Mouse (Mus musculus) induced T-regulatory cell, adult 2 months (primary cell): ENCODE data around the gene Olfr394.
"Not testable (repeated sequence)": the region's sequence is repeated elsewhere in the genome, so short reads cannot be mapped to it uniquely, and the experiment has no call there.

Experiments used
- DNase-seq: peaks from one replicate; pipeline ENCODE4 v3.0.0-alpha.2; 2012; ENCODE audit warnings: low read depth

Olfr394 gene

GRCm38 (mm10) chr11:73890671-73891070, at the start of gene Olfr394:
Gene Olfr394 (minus strand): TSS chr11:73890771.
- DNase-seq = no peak

- no peak for DNase-seq
These were observed 45.8 kb upstream of the Olfr394 start, which contains the start of gene Olfr23 for GRCm38 (mm10) chr11:73936377-73936776. Gene Olfr23 (plus strand): TSS chr11:73936677.

- not testable (repeated sequence) for DNase-seq
These were observed 18.6 kb upstream of the Olfr394 start, which contains the start of gene Olfr395 for GRCm38 (mm10) chr11:73909199-73909598. Gene Olfr395 (minus strand): TSS chr11:73909299.

- DNase-seq = no peak
These were observed 39.2 kb downstream of the Olfr394 start, which contains the start of gene Olfr393 for GRCm38 (mm10) chr11:73851354-73851753. Gene Olfr393 (minus strand): TSS chr11:73851454.
